Mouse (Mus musculus) mesoderm, embryonic 11.5 days (tissue): Measurements from ENCODE around the gene Olfr1150-ps1.

Experiments
- DNase-seq: peaks from one replicate; pipeline ENCODE4 v3.0.0-alpha.2; 2012; ENCODE audit warnings: low read depth, low spot score

The Olfr1150-ps1 gene

GRCm38 (mm10) chr2:87843693-87844092 is at the start of gene Olfr1150-ps1:
Gene Olfr1150-ps1, plus strand, starts transcription at chr2:87843993.
- no peak for DNase-seq

- no peak for DNase-seq
Observed at GRCm38 (mm10) chr2:87800292-87800691, 43.5 kb upstream of the Olfr1150-ps1 start, which contains the start of gene Olfr1143. Gene Olfr1143, plus strand, starts transcription at chr2:87800592.

GRCm38 (mm10) chr2:87809522-87809921 is 34.3 kb upstream of the Olfr1150-ps1 start, which contains the start of gene Olfr1145:
Gene Olfr1145, plus strand, starts transcription at chr2:87809822.
- DNase-seq: no peak

- DNase-seq: no peak
Observed at GRCm38 (mm10) chr2:87830233-87830632, 13.6 kb upstream of the Olfr1150-ps1 start, which contains the start of gene Olfr1148. Gene Olfr1148, plus strand, starts transcription at chr2:87830533.

- DNase-seq: no peak
Observed at GRCm38 (mm10) chr2:87855562-87855961, 11.8 kb downstream of the Olfr1150-ps1 start, which contains the start of gene Olfr1151. Gene Olfr1151, plus strand, starts transcription at chr2:87855862.

- no peak for DNase-seq
Observed at GRCm38 (mm10) chr2:87866192-87866591, 22.4 kb downstream of the Olfr1150-ps1 start, which contains the start of gene Olfr1152. Gene Olfr1152, plus strand, starts transcription at chr2:87866492.

- DNase-seq: no peak
Observed at GRCm38 (mm10) chr2:87894662-87895061, 50.9 kb downstream of the Olfr1150-ps1 start, which contains the start of gene Olfr1153. Gene Olfr1153, plus strand, starts transcription at chr2:87894962.
